Comparison of ENCODE assay signal across 9 mouse cellular contexts in genomic region chr17:75536396-75537049, GRCm38 (mm10). TPM values are rescaled to one million over a fixed set of nuclear protein-coding genes. Genes with fewer than 3 reads are reported as not detected.
A peak's percentile ranks its signal among the peaks of the same experiment; 100 is the strongest.
DNase-seq lines count a peak whose midpoint lies in the region; ATAC-seq and TF ChIP-seq lines count a peak whose summit lies in the region.
"Had no signal": no experiment of that assay in that cellular context is flagged by ENCODE, and none has a peak within 500 bp of the region (broad histone marks: within the 10 kb centered on the region; RNA-seq: fewer than 3 reads in every experiment).

No protein-coding gene starts in this region.

- H3K4me2 ChIP-seq in liver, embryonic 14.5 days (ENCODE audit: low read depth) = no peak overlapping the region
- H3K4me2 ChIP-seq: limb, embryonic 12.5 days had no signal

- DNase-seq in frontal cortex, adult 2 months (ENCODE audit: extremely low spot score in 1 of 2, low spot score in 1 of 2) = peak; percentile 50 to 83
- DNase-seq in frontal cortex, postnatal 10 days (ENCODE audit: low spot score in 2 of 2) = no peak
- peak; percentile 72 for DNase-seq in 3T3-L1 (ENCODE audit: low read depth, low spot score)
- peak; percentile 84 for DNase-seq in brain, adult 2 months (ENCODE audit: low read depth, low spot score)
- DNase-seq in heart, postnatal 4 days = peak; percentile 55
- DNase-seq in liver, embryonic 14.5 days (ENCODE audit: low read depth in 3 of 3, low spot score in 3 of 3) = no peak
- DNase-seq in right cerebral cortex, adult 18-20 months = peak; percentile 47
- no peak for DNase-seq in thymus, postnatal 10 days (ENCODE audit: low spot score in 2 of 2)

- H3K27ac ChIP-seq in liver, embryonic 14.5 days = no peak overlapping the region
- H3K27ac ChIP-seq: limb, embryonic 12.5 days had no signal

- H3K27me3 ChIP-seq in liver, embryonic 14.5 days (ENCODE audit: control insufficient read depth, insufficient read depth, low read length) = no peaks in the 10 kb centered on the region
- H3K27me3 ChIP-seq: limb, embryonic 12.5 days had no signal

- H3K9me3 ChIP-seq in liver, embryonic 14.5 days (ENCODE audit: control insufficient read depth, low read length) = no peaks in the 10 kb centered on the region
- H3K9me3 ChIP-seq: limb, embryonic 12.5 days had no signal

- no peak overlapping the region for H3K9ac ChIP-seq in liver, embryonic 14.5 days (replicated peaks)
- H3K9ac ChIP-seq: limb, embryonic 12.5 days had no signal

- no peaks in the 10 kb centered on the region for H3K4me1 ChIP-seq in liver, embryonic 14.5 days (replicated peaks; ENCODE audit: control insufficient read depth in 2 of 2, insufficient read depth in 2 of 2, low read length in 1 of 2)
- H3K4me1 ChIP-seq: limb, embryonic 12.5 days had no signal

- WGBS in liver, embryonic 14.5 days (ENCODE audit: insufficient replicate concordance) = 26% methylated on average over 6 of the region's 6 CpGs

- TF ChIP-seq CTCF in liver, embryonic 14.5 days (IDR thresholded peaks at IDR 0.05; ENCODE audit: low read depth) = peak; percentile 53

- H3K4me3 ChIP-seq in liver, embryonic 14.5 days (ENCODE audit: insufficient read depth in 1 of 2, low read depth in 2 of 2, low read length in 2 of 2) = no peak overlapping the region
- H3K4me3 ChIP-seq: limb, embryonic 12.5 days had no signal

- peaks cover 8% of the 10 kb centered on the region for H3K36me3 ChIP-seq in liver, embryonic 14.5 days (replicated peaks; ENCODE audit: control insufficient read depth, insufficient read depth, low read depth)

- TF ChIP-seq EP300 in liver, embryonic 14.5 days (IDR thresholded peaks at IDR 0.05; ENCODE audit: low read depth) = no peak

- ATAC-seq in liver, embryonic 14.5 days (ENCODE audit: insufficient read depth) = peak; percentile 59

RNA-seq across cellular contexts. Expression of gene Fam98a, which starts 15.2 kb away (rescaled TPM):
- polyA plus RNA-seq in frontal cortex, adult 2 months (2012; rRNA removed) = 48.0 and 48.5 TPM in 2 replicates
- total RNA-seq in heart, postnatal 4 days (2021) = 10 to 100 TPM; 35.2 to 40.4 TPM
- 13.1 and 17.9 TPM in 2 replicates for polyA plus RNA-seq in liver, embryonic 14.5 days (2012; rRNA removed)
- polyA plus RNA-seq in liver, embryonic 14.5 days (2014; fragmentation: Nextera tagmentation; extraction: Ambion mirVana) = 6.0 and 6.1 TPM in 2 replicates

Comparison
In these comparisons a context has a peak if more than half of its experiments do, and no peak if none do; other contexts are left out.
1. DNase-seq: peak in frontal cortex, adult 2 months (2 of 2), 3T3-L1 (single experiment), brain, adult 2 months (single experiment), heart, postnatal 4 days (single experiment) and right cerebral cortex, adult 18-20 months (single experiment); none in frontal cortex, postnatal 10 days (0 of 2), liver, embryonic 14.5 days (0 of 3) and thymus, postnatal 10 days (0 of 2).